Mouse (Mus musculus) liver, embryonic 15.5 days (tissue): ENCODE measurements around the gene Ifna14. TPM values are rescaled to one million over a fixed set of nuclear protein-coding genes. Genes with fewer than 3 reads are reported as not detected.

Experiments
- ATAC-seq: fragments of 200-750 bp; cut with Nextera tagmentation; 2 replicates; pipeline ENCODE4 v1.8.0; 2017; ENCODE audit warnings: moderate number of reproducible peaks, mild to moderate bottlenecking, moderate library complexity; ENCODE audit not compliant: insufficient read depth
- H3K27ac ChIP-seq: fragments of 300-500 bp; sonication (generic); replicated peaks from 2 replicates; pipeline ENCODE4 v1.5.1; 2015; ENCODE audit warnings: mild to moderate bottlenecking, inconsistent platforms
- H3K27me3 ChIP-seq: fragments of 300-500 bp; sonication (generic); 2 replicates; pipeline ENCODE4 v1.6.1; 2015; ENCODE audit warnings: mild to moderate bottlenecking, inconsistent platforms
- H3K36me3 ChIP-seq: fragments of 300-500 bp; sonication (generic); replicated peaks from 2 replicates; pipeline ENCODE4 v1.6.1; 2015; ENCODE audit warnings: moderate library complexity, mild to moderate bottlenecking, inconsistent platforms
- H3K4me1 ChIP-seq: fragments of 300-500 bp; sonication (generic); replicated peaks from 2 replicates; pipeline ENCODE4 v1.6.1; 2015; ENCODE audit warnings: inconsistent platforms
- H3K4me2 ChIP-seq: fragments of 300-500 bp; sonication (generic); 2 replicates; pipeline ENCODE4 v1.6.1; 2015; ENCODE audit warnings: moderate library complexity, mild to moderate bottlenecking, inconsistent platforms
- H3K4me3 ChIP-seq: fragments of 300-500 bp; sonication (generic); replicated peaks from 2 replicates; pipeline ENCODE4 v1.5.1; 2015; ENCODE audit warnings: mild to moderate bottlenecking, inconsistent platforms
- H3K9ac ChIP-seq: fragments of 300-500 bp; sonication (generic); 2 replicates; pipeline ENCODE4 v1.6.1; 2015; ENCODE audit warnings: moderate library complexity, mild to moderate bottlenecking, inconsistent platforms
- H3K9me3 ChIP-seq: fragments of 300-500 bp; sonication (generic); replicated peaks from 2 replicates; pipeline ENCODE4 v1.6.1; 2016; ENCODE audit warnings: inconsistent platforms
- WGBS: fragments of 180-500 bp; shearing (Covaris S2); methylation state at CpG from one replicate; pipeline ENCODE4 v1.1.7; 2015; ENCODE audit warnings: mixed read lengths; ENCODE audit not compliant: insufficient replicate concordance; 5-methylcytosine and 5-hydroxymethylcytosine counted together
- polyA plus RNA-seq: library from polyadenylated mRNA; unstranded; fragments of >200 nt; fragmentation: Nextera tagmentation; extraction: Ambion mirVana; gene quantifications from 2 replicates; pipeline ENCODE4 v1.2.1, GENCODE M21; 2015

Ifna14 gene
- polyA plus RNA-seq, 1 experiment from 2014 or later: not detected

DNA sequence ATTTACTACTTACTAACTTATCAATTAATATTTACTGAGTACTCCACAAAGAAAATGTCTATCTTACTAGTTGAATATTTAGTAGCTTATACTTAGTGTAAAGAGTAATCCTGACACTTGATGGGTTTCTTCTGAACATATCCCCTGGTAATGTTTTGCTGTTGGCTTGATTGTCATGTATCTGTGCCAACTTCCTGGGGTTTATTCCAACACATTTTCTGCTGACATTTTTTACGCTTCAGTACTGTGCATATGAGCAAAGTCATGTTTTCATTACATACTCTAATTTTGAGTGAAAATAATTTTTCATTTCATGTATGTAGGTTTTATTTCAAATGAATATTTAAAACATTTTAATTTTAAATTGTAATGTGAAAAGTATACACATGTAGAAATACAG is 36.7 kb downstream of the Ifna14 start:
- no peak for ATAC-seq
- H3K4me2 ChIP-seq: no peak overlapping the region
- 75% methylated on average over 1 of the region's 1 CpGs for WGBS

GRCm38 (mm10) chr4:88533499-88533898 is 38.1 kb downstream of the Ifna14 start:
- Histone ChIP-seq H3K27me3 (no peaks in the 10 kb centered on the region), H3K36me3 (no peaks in the 10 kb centered on the region), H3K9ac (no peak overlapping the region), H3K4me1 (peaks cover 33% of the 10 kb centered on the region), H3K4me3 (no peak overlapping the region), H3K4me2 (no peak overlapping the region), H3K9me3 (no peaks in the 10 kb centered on the region), H3K27ac (no peak overlapping the region)
- WGBS: 68% methylated on average over 2 of the region's 2 CpGs
- no peak for ATAC-seq

More for the DNA sequence above, 36.7 kb downstream of the Ifna14 start:
- peaks cover 33% of the 10 kb centered on the region for H3K4me1 ChIP-seq
- H3K36me3 ChIP-seq: no peaks in the 10 kb centered on the region
- H3K9ac ChIP-seq: no peak overlapping the region
- no peak overlapping the region for H3K4me3 ChIP-seq
- 0 out of 2 replicates have a peak overlapping the region, but pooled peaks have one; percentile 77 for H3K27ac ChIP-seq
- no peaks in the 10 kb centered on the region for H3K27me3 ChIP-seq
- no peaks in the 10 kb centered on the region for H3K9me3 ChIP-seq

- no peaks in the 10 kb centered on the region for H3K9me3 ChIP-seq
- no peak overlapping the region for H3K27ac ChIP-seq
- 65% methylated on average over 2 of the region's 2 CpGs for WGBS
- no peak overlapping the region for H3K4me2 ChIP-seq
- no peaks in the 10 kb centered on the region for H3K27me3 ChIP-seq
- H3K4me3 ChIP-seq: no peak overlapping the region
- no peaks in the 10 kb centered on the region for H3K36me3 ChIP-seq
- H3K9ac ChIP-seq: no peak overlapping the region
- H3K4me1 ChIP-seq: peaks cover 12% of the 10 kb centered on the region
- ATAC-seq: no peak
These were observed 40.7 kb downstream of the Ifna14 start for GRCm38 (mm10) chr4:88530892-88531291.

DNA sequence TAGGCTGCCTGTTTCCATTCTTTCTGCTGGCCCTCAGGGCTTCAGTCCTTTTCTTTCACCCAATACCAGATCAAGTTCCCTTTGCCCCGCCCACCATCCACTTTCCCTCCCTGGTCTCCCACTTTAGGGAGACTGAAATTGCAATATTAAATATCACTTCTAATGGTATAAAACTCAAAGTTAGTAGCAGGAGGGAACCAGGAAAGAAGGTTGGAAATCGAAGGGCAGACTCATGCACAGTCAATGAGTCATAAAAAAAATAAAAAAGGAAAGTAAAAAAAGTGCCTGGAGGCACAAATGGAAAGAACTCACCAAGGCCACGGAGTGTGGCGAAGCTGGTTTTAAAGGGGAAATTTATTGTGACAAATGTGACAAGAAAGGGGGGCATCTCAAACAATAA is 41.3 kb downstream of the Ifna14 start:
- Histone ChIP-seq H3K4me3 (no peak overlapping the region), H3K9ac (no peak overlapping the region), H3K4me1 (peaks cover 9% of the 10 kb centered on the region), H3K27ac (no peak overlapping the region), H3K4me2 (no peak overlapping the region), H3K27me3 (no peaks in the 10 kb centered on the region), H3K36me3 (no peaks in the 10 kb centered on the region), H3K9me3 (no peaks in the 10 kb centered on the region)
- ATAC-seq: no peak
- 57% methylated on average over 4 of the region's 4 CpGs for WGBS

DNA sequence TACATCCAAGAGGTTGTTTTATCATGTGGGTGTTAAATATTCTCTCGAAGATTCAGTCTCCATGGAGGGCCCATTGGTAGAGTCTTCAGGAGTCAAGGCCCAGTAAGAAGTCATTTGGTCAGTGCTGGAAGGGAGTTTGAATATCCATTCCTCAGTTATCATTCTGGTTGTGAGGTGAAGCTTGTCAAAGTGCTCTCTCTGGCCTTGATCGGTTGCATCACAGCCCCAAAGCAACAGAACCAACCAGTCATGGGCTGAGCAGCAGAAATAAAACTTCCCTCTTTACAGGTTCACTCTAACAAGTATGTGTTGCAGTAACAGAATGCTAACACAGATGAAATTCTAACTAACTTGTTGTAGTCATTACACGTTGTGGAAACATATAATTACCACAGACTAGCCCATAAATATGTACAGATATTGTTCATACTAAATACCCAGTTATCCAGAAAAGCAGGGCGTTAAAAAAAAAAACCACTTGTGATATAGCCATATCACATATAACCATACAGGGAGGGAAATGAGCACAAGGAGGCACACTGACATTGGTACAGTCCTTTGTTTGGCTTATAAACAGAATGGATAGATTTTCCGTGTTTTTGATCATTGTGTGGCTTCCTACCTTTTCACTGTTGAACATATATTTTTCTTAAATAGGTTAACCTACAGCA is 45.1 kb downstream of the Ifna14 start:
- H3K9ac ChIP-seq: no peak overlapping the region
- H3K4me1 ChIP-seq: peaks cover 7% of the 10 kb centered on the region; the same call in 1 of the 2 replicates
- no peak overlapping the region for H3K4me3 ChIP-seq
- ATAC-seq: peak; percentile 76
- no peak overlapping the region for H3K4me2 ChIP-seq
- H3K36me3 ChIP-seq: no peaks in the 10 kb centered on the region
- no peaks in the 10 kb centered on the region for H3K9me3 ChIP-seq
- H3K27ac ChIP-seq: peak overlapping the region; percentile 10; the same call in 1 of the 2 replicates
- peaks cover 4% of the 10 kb centered on the region for H3K27me3 ChIP-seq
- 48% methylated on average over 5 of the region's 5 CpGs for WGBS

DNA sequence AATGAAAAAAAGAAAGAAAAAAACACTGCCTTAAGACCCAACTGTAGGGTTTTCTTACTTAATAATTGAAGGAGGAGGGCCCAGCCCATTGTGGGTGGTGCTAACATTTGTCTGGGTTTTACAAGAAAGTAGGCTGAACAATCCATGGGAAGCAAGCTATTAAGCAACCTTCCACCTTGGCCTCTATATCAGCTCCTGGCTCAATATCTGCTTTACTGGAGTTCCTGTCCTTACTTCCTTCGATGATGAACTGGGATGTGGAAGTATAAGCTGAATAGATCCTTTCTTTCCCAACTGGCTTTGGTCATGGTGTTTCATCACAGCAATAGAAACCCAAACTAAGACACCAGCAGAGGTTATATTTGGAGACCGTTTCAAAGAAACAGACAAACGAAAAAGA is 46.2 kb downstream of the Ifna14 start:
- Histone ChIP-seq H3K27ac (no peak overlapping the region), H3K9me3 (no peaks in the 10 kb centered on the region), H3K9ac (no peak overlapping the region), H3K27me3 (peaks cover 4% of the 10 kb centered on the region), H3K4me2 (no peak overlapping the region), H3K4me3 (no peak overlapping the region), H3K36me3 (no peaks in the 10 kb centered on the region), H3K4me1 (peaks cover 7% of the 10 kb centered on the region; the same call in 1 of the 2 replicates)
- WGBS: 58% methylated on average over 3 of the region's 3 CpGs
- ATAC-seq: no peak

DNA sequence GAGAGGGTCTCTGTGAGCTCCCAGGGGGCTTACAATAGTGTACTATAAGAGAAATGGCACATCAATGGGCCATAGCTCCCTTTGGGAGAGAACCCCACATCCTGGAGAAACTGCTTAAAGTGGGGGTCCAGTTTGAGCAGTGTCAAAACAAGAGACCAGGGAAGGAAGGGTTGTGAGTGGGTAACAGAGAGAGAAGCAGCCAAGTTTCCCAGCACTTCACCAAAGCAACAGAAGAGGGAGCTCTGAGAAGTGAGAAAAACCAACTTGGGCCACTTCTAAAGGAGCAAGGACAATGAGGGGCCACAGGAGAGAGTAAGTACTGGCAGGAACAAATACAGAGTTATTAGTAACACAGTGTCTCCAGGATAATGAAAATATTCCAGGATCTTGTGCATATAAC is 48.4 kb downstream of the Ifna14 start:
- Histone ChIP-seq H3K36me3 (no peaks in the 10 kb centered on the region), H3K4me3 (no peak overlapping the region), H3K4me1 (peaks cover 7% of the 10 kb centered on the region; the same call in 1 of the 2 replicates), H3K9ac (no peak overlapping the region), H3K27me3 (peaks cover 4% of the 10 kb centered on the region), H3K4me2 (no peak overlapping the region), H3K27ac (no peak overlapping the region), H3K9me3 (no peaks in the 10 kb centered on the region)
- ATAC-seq: no peak

- Histone ChIP-seq H3K36me3 (no peaks in the 10 kb centered on the region), H3K4me1 (peaks cover 7% of the 10 kb centered on the region; the same call in 1 of the 2 replicates), H3K4me2 (no peak within 1 kb of the TSS), H3K9ac (no peak within 1 kb of the TSS), H3K27me3 (peaks cover 4% of the 10 kb centered on the region), H3K9me3 (no peaks in the 10 kb centered on the region), H3K27ac (no peak within 1 kb of the TSS), H3K4me3 (no peak within 1 kb of the TSS)
- WGBS: 70% methylated on average over 4 of the region's 4 CpGs
- no peak for ATAC-seq
These were observed 48.9 kb downstream of the Ifna14 start, which contains the start of gene Ifnb1 for GRCm38 (mm10) chr4:88522674-88523073. Gene Ifnb1, minus strand, starts transcription at chr4:88522774.

Other genes starting within 250 kb of the Ifna14 start
- gene Hacd4, start 132.9 kb downstream of the Ifna14 start, polyA plus RNA-seq: 6.1 and 6.3 TPM in 2 replicates
- gene Ifnb1, start 49.0 kb downstream of the Ifna14 start, polyA plus RNA-seq: not detected in 2 replicates
- not detected in 2 replicates for gene Ifna15, start 13.6 kb downstream of the Ifna14 start, polyA plus RNA-seq
- gene Ifna9, start 20.6 kb upstream of the Ifna14 start, polyA plus RNA-seq: not detected in 2 replicates
- gene Ifna12, start 31.6 kb upstream of the Ifna14 start, polyA plus RNA-seq: not detected in 2 replicates
- gene C87499, start 62.6 kb upstream of the Ifna14 start, polyA plus RNA-seq: not detected in 2 replicates
- not detected in 2 replicates for gene Ifna13, start 72.7 kb upstream of the Ifna14 start, polyA plus RNA-seq
- gene Ifna16, start 105.1 kb upstream of the Ifna14 start, polyA plus RNA-seq: not detected in 2 replicates
- not detected in 2 replicates for gene Ifna2, start 112.1 kb upstream of the Ifna14 start, polyA plus RNA-seq
- not detected in 2 replicates for gene Ifnab, start 119.6 kb upstream of the Ifna14 start, polyA plus RNA-seq
- 0.20 and 0.51 TPM in 2 replicates for gene Gm26566, start 150.0 kb upstream of the Ifna14 start, polyA plus RNA-seq
- 22.3 and 22.6 TPM in 2 replicates for gene Klhl9, start 150.7 kb upstream of the Ifna14 start, polyA plus RNA-seq
- gene Gm13271, start 183.1 kb upstream of the Ifna14 start, polyA plus RNA-seq: not detected in 2 replicates
- not detected in 2 replicates for gene Gm13283, start 188.3 kb upstream of the Ifna14 start, polyA plus RNA-seq
- gene Gm13290, start 202.0 kb upstream of the Ifna14 start, polyA plus RNA-seq: not detected in 2 replicates
- not detected in 2 replicates for gene Gm13289, start 205.1 kb upstream of the Ifna14 start, polyA plus RNA-seq
- gene Gm13272, start 208.1 kb upstream of the Ifna14 start, polyA plus RNA-seq: not detected in 2 replicates
- gene Ifnz, start 210.3 kb upstream of the Ifna14 start, polyA plus RNA-seq: not detected in 2 replicates
- gene Gm13276, start 213.9 kb upstream of the Ifna14 start, polyA plus RNA-seq: not detected in 2 replicates
- gene Gm13277, start 216.8 kb upstream of the Ifna14 start, polyA plus RNA-seq: not detected in 2 replicates
- gene Gm13278, start 219.8 kb upstream of the Ifna14 start, polyA plus RNA-seq: not detected in 2 replicates
- gene Gm13275, start 222.7 kb upstream of the Ifna14 start, polyA plus RNA-seq: not detected in 2 replicates
- not detected in 2 replicates for gene Gm13279, start 225.6 kb upstream of the Ifna14 start, polyA plus RNA-seq
- gene Gm13285, start 227.9 kb upstream of the Ifna14 start, polyA plus RNA-seq: 0.20 TPM in 1 of 2 replicates, not detected in the other
- not detected in 2 replicates for gene Gm13287, start 231.5 kb upstream of the Ifna14 start, polyA plus RNA-seq
- gene Gm13288, start 233.7 kb upstream of the Ifna14 start, polyA plus RNA-seq: not detected in 2 replicates
- gene Ifna7, start 244.4 kb upstream of the Ifna14 start, polyA plus RNA-seq: not detected in 2 replicates
- gene Ifna11, start 248.2 kb upstream of the Ifna14 start, polyA plus RNA-seq: not detected in 2 replicates